Mouse (Mus musculus) liver, embryonic 12.5 days (tissue): ENCODE results near the gene Icam1. TPM values are rescaled to one million over a fixed set of nuclear protein-coding genes. Genes with fewer than 3 reads are reported as not detected.

Source experiments
- ATAC-seq: fragments of 200-750 bp; cut with Nextera tagmentation; 2 replicates; pipeline ENCODE4 v1.8.0; 2017; ENCODE audit warnings: moderate number of reproducible peaks, mild to moderate bottlenecking, moderate library complexity
- H3K27ac ChIP-seq: fragments of 300-500 bp; sonication (generic); 2 replicates; pipeline ENCODE4 v1.5.1; 2016; ENCODE audit warnings: mild to moderate bottlenecking
- H3K27me3 ChIP-seq: fragments of 300-500 bp; sonication (generic); replicated peaks from 2 replicates; pipeline ENCODE4 v1.6.1; 2016; ENCODE audit warnings: mild to moderate bottlenecking, moderate library complexity
- H3K36me3 ChIP-seq: fragments of 300-500 bp; sonication (generic); 2 replicates; pipeline ENCODE4 v1.6.1; 2016; ENCODE audit warnings: mild to moderate bottlenecking, moderate library complexity
- H3K4me1 ChIP-seq: fragments of 300-500 bp; sonication (generic); 2 replicates; pipeline ENCODE4 v1.6.1; 2016
- H3K4me2 ChIP-seq: fragments of 300-500 bp; sonication (generic); 2 replicates; pipeline ENCODE4 v1.6.1; 2016; ENCODE audit warnings: mild to moderate bottlenecking, moderate library complexity
- H3K4me3 ChIP-seq: fragments of 300-500 bp; sonication (generic); 2 replicates; pipeline ENCODE4 v1.5.1; 2016; ENCODE audit warnings: mild to moderate bottlenecking, moderate library complexity
- H3K9ac ChIP-seq: fragments of 300-500 bp; sonication (generic); 2 replicates; pipeline ENCODE4 v1.6.1; 2016; ENCODE audit warnings: mild to moderate bottlenecking, moderate library complexity
- H3K9me3 ChIP-seq: fragments of 300-500 bp; sonication (generic); replicated peaks from 2 replicates; pipeline ENCODE4 v1.6.1; 2016; ENCODE audit warnings: mild to moderate bottlenecking, moderate library complexity
- WGBS: fragments of 180-500 bp; shearing (Covaris S2); methylation state at CpG from one replicate; pipeline ENCODE4 v1.1.7; 2016; ENCODE audit not compliant: insufficient replicate concordance; 5-methylcytosine and 5-hydroxymethylcytosine counted together
- polyA plus RNA-seq: library from polyadenylated mRNA; unstranded; fragments of >200 nt; fragmentation: Nextera tagmentation; extraction: Ambion mirVana; gene quantifications from 2 replicates; pipeline ENCODE4 v1.2.1, GENCODE M21; 2016

Gene Icam1
- 9.9 TPM in 2 replicates for polyA plus RNA-seq

DNA sequence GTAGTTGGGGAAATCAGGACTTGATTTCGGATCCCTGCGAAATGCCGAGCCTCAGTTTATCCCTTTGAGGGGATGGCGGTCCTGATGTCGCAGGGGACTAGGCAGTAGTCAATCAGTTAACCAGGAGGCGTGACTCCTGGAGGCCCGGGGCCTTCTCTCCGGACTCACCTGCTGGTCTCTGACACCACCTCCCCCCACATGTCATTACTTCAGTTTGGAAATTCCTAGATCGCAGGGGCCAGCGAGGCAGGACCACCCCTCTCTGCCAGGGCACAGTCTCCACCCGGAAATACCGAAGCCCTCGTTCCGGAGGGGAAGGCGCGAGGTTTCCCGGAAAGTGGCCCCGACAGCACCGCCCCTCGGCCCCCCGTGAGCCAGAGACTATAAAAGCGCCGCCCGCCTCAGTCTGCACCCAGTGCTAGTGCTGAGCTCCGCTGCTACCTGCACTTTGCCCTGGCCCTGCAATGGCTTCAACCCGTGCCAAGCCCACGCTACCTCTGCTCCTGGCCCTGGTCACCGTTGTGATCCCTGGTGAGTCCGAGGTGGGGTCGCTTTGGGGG, at the start of gene Icam1:
TSS of gene Icam1 (plus strand) at position 415 of the 560 bp plus-strand sequence.
- Histone ChIP-seq H3K4me2 (peak within 1 kb of the TSS; percentile 75), H3K4me3 (peak within 1 kb of the TSS; percentile 51), H3K9me3 (no peaks in the 10 kb centered on the region), H3K36me3 (peaks cover 10% of the 10 kb centered on the region; the same call in 1 of the 2 replicates), H3K9ac (peak within 1 kb of the TSS; percentile 44), H3K27ac (peak within 1 kb of the TSS; percentile 50), H3K4me1 (peaks cover 55% of the 10 kb centered on the region), H3K27me3 (peaks cover 51% of the 10 kb centered on the region)
- ATAC-seq = peak; percentile 66
- under 1% methylated on average over 30 of the region's 30 CpGs for WGBS

DNA sequence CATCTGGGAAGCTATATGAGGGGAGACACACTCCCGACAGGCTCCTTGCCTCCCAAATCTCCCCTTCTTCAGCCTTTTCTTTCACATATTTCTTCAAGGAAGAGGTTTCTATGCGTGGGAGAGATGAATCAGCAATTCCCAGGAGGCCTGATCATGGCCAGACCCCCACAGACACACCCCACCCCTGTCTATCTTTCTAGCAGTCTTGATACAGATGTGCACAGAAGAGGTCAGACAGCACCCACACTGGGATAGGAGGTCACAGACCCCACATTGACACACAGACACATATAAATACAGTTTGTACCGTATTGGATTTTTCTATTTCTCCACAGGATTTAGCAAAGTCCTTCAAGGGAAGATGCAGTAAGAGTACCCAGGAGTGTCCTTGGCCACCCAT, 49.8 kb upstream of the Icam1 start:
- no peaks in the 10 kb centered on the region for H3K27me3 ChIP-seq
- peaks cover 22% of the 10 kb centered on the region for H3K36me3 ChIP-seq
- peak; percentile 78 for ATAC-seq
- 41% methylated on average over 3 of the region's 3 CpGs for WGBS
- no peak overlapping the region for H3K4me3 ChIP-seq
- H3K27ac ChIP-seq = peak overlapping the region; percentile 64
- peak overlapping the region; percentile 34 for H3K4me2 ChIP-seq
- peaks cover 28% of the 10 kb centered on the region for H3K4me1 ChIP-seq
- H3K9me3 ChIP-seq = no peaks in the 10 kb centered on the region
- H3K9ac ChIP-seq = peak overlapping the region; percentile 47

DNA sequence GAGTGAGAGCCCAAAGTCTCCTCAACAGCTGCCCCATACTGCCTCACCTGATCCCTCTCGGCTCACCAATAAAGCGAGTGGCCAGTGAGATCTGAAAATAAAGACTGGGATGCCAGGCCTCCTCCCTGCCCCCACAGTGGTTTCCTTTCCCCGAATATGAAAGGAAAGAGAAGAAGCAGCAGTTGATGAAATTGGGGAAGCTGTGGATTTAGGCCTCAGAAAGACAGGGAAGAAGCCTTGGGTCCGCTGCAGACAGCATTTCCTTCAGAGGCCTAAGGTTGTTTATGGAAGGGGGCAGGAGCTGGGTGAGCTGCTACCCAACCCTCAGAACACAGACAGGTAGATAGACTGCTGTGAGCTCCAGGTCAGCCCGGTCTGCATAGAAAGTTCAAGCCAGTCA, 49.0 kb upstream of the Icam1 start:
- 0 out of 2 replicates have a peak overlapping the region, but pooled peaks have one; percentile 34 for H3K4me2 ChIP-seq
- WGBS = 33% methylated on average over 5 of the region's 5 CpGs
- ATAC-seq = no peak
- H3K36me3 ChIP-seq = peaks cover 22% of the 10 kb centered on the region
- no peak overlapping the region for H3K9ac ChIP-seq
- no peaks in the 10 kb centered on the region for H3K27me3 ChIP-seq
- 0 out of 2 replicates have a peak overlapping the region, but pooled peaks have one; percentile 1 for H3K27ac ChIP-seq
- H3K4me1 ChIP-seq = peaks cover 30% of the 10 kb centered on the region
- no peaks in the 10 kb centered on the region for H3K9me3 ChIP-seq
- H3K4me3 ChIP-seq = no peak overlapping the region

DNA sequence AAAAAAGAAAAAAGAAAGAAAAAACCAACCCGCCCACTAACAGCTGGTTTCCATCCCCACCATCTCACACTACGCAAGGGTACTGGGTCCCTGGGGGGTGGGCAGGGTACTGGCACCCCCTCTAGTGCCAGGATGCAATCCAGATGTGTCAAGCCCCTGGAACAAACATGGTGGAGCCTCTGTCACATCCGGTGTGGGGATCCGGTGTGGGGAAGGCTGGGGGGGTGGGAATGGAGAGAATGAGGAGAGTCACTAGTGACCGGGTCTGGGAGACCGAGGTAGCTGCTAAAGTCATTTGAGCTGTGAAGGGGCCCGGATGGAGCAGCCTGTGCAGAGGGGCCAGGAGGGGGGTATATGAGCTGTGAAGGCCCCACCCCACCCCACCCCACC, 44.0 kb upstream of the Icam1 start:
- no peak for ATAC-seq
- no peaks in the 10 kb centered on the region for H3K9me3 ChIP-seq
- 0 out of 2 replicates have a peak, but pooled peaks cover 7% of the 10 kb centered on the region for H3K27me3 ChIP-seq
- H3K4me2 ChIP-seq = no peak overlapping the region
- no peak overlapping the region for H3K9ac ChIP-seq
- 65% methylated on average over 7 of the region's 7 CpGs for WGBS
- no peak overlapping the region for H3K4me3 ChIP-seq
- peaks cover 58% of the 10 kb centered on the region for H3K4me1 ChIP-seq
- H3K36me3 ChIP-seq = peaks cover 18% of the 10 kb centered on the region
- H3K27ac ChIP-seq = no peak overlapping the region

DNA sequence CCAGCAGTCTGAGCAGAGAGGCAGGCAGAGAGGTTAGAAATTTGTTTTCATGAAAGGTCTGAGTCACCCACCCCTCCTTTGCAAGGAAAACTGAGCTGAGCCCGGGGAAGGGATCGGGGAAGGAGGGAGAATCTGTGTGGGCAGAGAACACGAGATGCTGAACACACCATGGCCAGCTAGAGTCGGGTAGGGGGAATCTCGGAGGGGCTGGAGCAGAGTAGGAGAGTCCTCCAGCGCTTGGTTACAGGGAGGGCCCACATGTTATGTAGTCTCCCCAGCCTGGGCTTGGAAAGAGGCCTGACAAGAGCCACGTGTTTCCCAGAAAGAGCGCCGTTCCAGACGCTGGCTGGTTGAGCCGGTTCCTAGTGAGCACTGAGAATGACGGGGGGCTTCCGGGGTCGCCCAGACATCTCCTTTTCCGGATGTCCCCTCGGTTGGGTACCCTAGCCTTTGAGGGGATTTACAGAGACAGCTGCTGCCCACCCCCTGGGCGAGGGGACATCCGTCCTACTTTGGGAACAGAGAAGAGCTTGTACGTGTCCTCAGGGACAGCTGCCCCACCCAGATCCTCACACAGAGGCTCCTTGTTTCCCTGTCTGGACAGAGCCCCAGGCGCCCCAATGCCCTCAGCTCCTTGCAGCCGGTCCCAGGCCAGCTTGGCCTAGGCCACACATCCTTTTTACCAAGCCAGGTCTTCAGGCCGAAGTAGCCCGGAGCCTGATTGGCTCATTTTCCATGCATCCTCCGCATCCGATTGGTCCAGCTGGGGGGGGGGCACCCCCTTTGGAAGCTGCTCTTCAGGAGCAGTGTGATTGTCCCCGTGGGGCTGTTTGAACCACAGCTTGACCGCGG, 43.4 kb upstream of the Icam1 start:
- WGBS = 67% methylated on average over 28 of the region's 28 CpGs
- no peak overlapping the region for H3K9ac ChIP-seq
- H3K4me1 ChIP-seq = peaks cover 56% of the 10 kb centered on the region
- 0 out of 2 replicates have a peak, but pooled peaks cover 7% of the 10 kb centered on the region for H3K27me3 ChIP-seq
- no peaks in the 10 kb centered on the region for H3K9me3 ChIP-seq
- H3K27ac ChIP-seq = 0 out of 2 replicates have a peak overlapping the region, but pooled peaks have one; percentile 10
- peaks cover 13% of the 10 kb centered on the region for H3K36me3 ChIP-seq
- H3K4me2 ChIP-seq = no peak overlapping the region
- H3K4me3 ChIP-seq = no peak overlapping the region
- no peak for ATAC-seq

DNA sequence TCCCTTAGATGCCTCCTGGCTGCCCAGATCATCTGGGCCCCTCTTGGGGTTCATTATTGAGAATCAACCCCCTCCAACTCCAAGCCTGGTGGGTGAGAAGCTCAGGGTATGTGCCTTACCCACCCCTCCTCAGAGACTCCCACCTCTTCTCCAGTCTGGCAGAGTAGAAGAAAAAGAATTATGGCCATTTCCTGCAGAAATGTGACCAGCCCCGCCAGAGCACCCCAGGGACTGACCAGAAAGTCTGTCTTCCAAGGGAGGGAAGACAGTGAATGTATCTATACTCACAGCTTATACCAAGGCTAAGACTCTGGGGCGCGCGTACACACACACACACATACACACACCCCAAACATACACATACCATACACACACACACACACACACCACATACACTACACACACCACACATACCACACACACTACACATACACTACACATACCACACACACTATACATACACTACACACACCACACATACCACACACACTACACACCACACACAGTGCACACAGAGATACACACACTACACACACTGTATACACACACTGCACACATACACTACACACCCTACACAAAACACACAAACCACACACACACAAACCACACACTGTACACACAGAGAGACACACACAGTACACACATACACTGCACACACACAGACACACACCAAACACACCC, 42.6 kb upstream of the Icam1 start:
- Histone ChIP-seq H3K4me3 (no peak overlapping the region), H3K4me2 (peak overlapping the region; percentile 19; the same call in 1 of the 2 replicates), H3K27me3 (0 out of 2 replicates have a peak, but pooled peaks cover 7% of the 10 kb centered on the region), H3K9ac (no peak overlapping the region), H3K27ac (no peak overlapping the region), H3K4me1 (peaks cover 60% of the 10 kb centered on the region), H3K9me3 (no peaks in the 10 kb centered on the region), H3K36me3 (peaks cover 5% of the 10 kb centered on the region; the same call in 1 of the 2 replicates)
- 78% methylated on average over 4 of the region's 4 CpGs for WGBS
- ATAC-seq = no peak

DNA sequence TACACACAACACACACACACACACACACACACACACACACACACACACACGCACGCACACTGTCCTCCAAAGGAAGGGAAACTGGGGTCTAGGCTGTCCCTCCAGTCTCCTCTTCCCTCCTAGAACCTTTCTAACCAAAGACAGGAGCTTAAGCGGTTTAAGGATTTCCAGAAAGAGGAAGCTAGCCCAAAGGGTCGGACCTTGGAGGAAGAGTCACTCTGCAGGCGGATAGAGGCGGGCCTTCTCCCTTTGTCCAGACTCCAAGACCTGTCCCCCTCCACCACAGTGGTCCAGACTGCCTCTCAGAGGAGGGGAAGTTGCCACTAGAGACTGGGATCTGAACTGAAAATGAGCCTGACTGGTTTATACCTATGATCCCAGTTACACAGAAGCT, 42.1 kb upstream of the Icam1 start:
- no peaks in the 10 kb centered on the region for H3K9me3 ChIP-seq
- ATAC-seq = no peak
- H3K4me3 ChIP-seq = no peak overlapping the region
- H3K27ac ChIP-seq = no peak overlapping the region
- no peaks in the 10 kb centered on the region for H3K36me3 ChIP-seq
- 0 out of 2 replicates have a peak, but pooled peaks cover 7% of the 10 kb centered on the region for H3K27me3 ChIP-seq
- WGBS = 22% methylated on average over 5 of the region's 6 CpGs
- peaks cover 64% of the 10 kb centered on the region for H3K4me1 ChIP-seq
- H3K4me2 ChIP-seq = peak overlapping the region; percentile 19; the same call in 1 of the 2 replicates
- H3K9ac ChIP-seq = no peak overlapping the region

DNA sequence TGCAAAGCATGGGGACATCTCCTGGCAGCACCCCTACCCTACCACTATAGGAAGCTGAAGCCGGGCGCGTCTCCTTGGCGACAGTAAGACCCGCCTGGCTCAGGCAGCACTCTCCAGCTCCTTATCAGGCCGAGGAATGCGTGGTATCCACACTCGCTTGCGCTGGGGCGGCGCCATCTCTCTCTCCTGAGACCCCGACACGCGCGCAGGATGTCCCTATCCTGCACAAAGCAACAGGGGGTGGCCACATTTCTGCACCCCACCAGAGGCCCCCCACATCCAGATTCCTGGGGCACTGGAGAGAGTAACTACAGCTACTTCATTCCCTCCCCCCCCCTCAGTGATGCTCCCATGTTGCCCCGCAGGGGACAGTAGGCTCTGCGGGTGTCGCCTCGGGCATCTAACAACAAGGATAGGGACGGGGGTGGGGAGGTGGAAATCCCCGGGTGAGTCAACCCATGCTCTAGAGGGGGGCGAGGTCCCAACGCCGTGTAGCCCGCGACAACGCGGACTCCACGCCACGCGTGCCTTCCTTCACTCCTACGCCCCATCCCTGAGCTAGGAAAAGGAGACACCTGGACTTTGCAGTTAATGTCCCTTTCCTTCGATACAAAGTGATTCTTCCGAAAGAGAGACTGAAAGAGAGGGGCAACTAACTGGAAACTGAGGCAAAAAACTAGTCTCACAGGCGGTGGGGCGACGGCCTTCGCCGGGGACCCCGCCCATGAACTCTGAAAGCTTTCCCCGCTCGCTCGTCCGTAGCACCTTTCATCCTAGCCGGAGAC, 40.2 kb upstream of the Icam1 start:
- Histone ChIP-seq H3K9me3 (no peaks in the 10 kb centered on the region), H3K4me1 (peaks cover 73% of the 10 kb centered on the region), H3K27ac (peak overlapping the region; percentile 80), H3K9ac (peak overlapping the region; percentile 70), H3K36me3 (no peaks in the 10 kb centered on the region), H3K27me3 (0 out of 2 replicates have a peak, but pooled peaks cover 7% of the 10 kb centered on the region), H3K4me2 (peak overlapping the region; percentile 98), H3K4me3 (peak overlapping the region; percentile 72)
- peak; percentile 54 for ATAC-seq
- 2% methylated on average over 45 of the region's 45 CpGs for WGBS

DNA sequence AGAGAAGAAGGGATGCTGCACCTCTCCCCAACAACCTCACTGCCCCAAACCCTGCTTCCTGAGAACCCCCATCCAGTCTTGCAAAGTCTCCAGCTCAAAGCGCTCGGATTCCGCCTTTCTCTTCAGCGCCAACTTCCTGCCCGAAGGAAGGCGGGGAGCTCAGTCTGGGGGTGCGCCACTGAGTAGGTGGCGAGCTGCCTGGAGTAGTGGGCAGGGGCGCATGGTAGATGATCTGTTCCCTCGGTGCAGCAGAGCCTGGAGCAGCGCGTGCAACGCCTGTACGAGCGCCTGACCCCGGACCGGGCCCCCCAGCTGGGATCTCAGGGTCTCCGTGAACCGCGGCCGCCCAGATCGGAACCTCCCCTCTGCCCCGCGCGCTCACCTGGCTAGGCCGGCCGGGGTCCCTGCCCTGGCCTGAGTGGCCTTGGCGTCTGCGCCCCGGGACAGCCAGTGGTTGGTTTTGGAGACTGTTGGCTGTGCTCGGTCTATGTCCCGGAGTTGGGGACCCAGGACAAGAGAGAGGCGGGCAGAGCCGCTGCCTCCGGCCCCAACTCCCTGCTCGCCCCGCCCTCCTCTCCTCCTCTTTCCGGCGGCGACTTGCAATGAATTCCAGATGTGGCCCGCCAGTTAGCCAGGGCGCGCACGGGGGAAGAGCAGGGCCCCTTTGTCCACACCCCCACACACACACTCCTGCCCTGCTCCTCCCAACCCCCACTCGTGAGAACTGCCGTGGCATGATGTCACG, 39.4 kb upstream of the Icam1 start, which contains the start of gene S1pr2:
TSS of gene S1pr2 (minus strand) at position 566 of the 745 bp plus-strand sequence.
- Histone ChIP-seq H3K9me3 (no peaks in the 10 kb centered on the region), H3K36me3 (no peaks in the 10 kb centered on the region), H3K4me1 (peaks cover 73% of the 10 kb centered on the region), H3K4me2 (peak within 1 kb of the TSS; percentile 98), H3K27me3 (0 out of 2 replicates have a peak, but pooled peaks cover 7% of the 10 kb centered on the region), H3K27ac (peak within 1 kb of the TSS; percentile 80), H3K4me3 (peak within 1 kb of the TSS; percentile 72), H3K9ac (peak within 1 kb of the TSS; percentile 70)
- under 1% methylated on average over 46 of the region's 47 CpGs for WGBS
- peak; percentile 66 for ATAC-seq

DNA sequence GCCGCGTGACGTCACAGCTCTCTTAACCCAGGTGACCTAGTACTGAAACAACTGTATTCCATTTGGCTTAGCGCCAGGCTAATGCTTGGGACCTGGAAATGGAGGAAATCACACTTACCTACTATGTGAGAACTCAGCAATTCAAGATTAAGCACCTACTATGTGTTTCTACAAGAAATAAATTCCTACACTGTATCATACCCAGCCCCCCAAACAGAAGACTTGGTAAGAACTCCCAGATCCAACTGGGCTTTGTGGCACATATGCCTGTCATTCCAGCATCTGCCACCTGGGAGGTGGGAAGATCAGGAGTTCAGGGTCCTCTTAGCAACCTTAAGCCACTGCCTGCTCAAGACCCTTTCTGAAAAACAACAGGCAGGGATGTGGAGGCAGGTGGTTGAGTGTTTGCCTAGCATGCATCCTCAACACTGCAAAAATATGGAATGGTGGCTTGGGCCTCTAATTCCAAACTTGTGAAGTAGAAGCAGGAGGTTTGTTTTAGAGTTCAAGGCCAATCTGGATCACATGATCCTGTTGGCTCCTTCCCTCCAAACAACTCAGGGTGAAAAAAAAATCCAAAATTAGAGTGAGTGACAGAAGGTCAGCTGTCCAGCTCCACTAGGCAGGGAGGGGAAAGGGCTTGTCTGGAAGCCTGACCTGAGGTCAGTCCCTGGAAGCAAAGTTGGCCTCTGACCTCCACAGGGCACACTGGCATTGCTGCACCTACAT, 38.7 kb upstream of the Icam1 start:
- no peak for ATAC-seq
- Histone ChIP-seq H3K4me1 (peaks cover 66% of the 10 kb centered on the region), H3K27ac (peak overlapping the region; percentile 80; the same call in 1 of the 2 replicates), H3K9ac (peak overlapping the region; percentile 70; the same call in 1 of the 2 replicates), H3K9me3 (no peaks in the 10 kb centered on the region), H3K27me3 (0 out of 2 replicates have a peak, but pooled peaks cover 7% of the 10 kb centered on the region), H3K4me2 (peak overlapping the region; percentile 98), H3K4me3 (peak overlapping the region; percentile 72), H3K36me3 (no peaks in the 10 kb centered on the region)
- 8% methylated on average over 4 of the region's 4 CpGs for WGBS
